Mouse (Mus musculus) limb, embryonic 10.5 days (tissue): Measurements from ENCODE around the gene Wdr31. TPM values are rescaled to one million over a fixed set of nuclear protein-coding genes. Genes with fewer than 3 reads are reported as not detected.

Experiments used
- DNase-seq: peaks from one replicate; pipeline ENCODE4 v3.0.0-alpha.2; 2017; ENCODE audit warnings: low spot score
- H3K27ac ChIP-seq: fragments of 300-500 bp; sonication (generic); 2 replicates; pipeline ENCODE4 v1.5.1; 2016; ENCODE audit warnings: mild to moderate bottlenecking
- H3K27me3 ChIP-seq: fragments of 300-500 bp; sonication (generic); 2 replicates; pipeline ENCODE4 v1.6.1; 2016; ENCODE audit warnings: low read depth, mild to moderate bottlenecking; ENCODE audit not compliant: poor library complexity, severe bottlenecking
- H3K36me3 ChIP-seq: fragments of 300-500 bp; sonication (generic); 2 replicates; pipeline ENCODE4 v1.6.1; 2016; ENCODE audit warnings: mild to moderate bottlenecking, moderate library complexity
- H3K4me1 ChIP-seq: fragments of 300-500 bp; sonication (generic); 2 replicates; pipeline ENCODE4 v1.6.1; 2016
- H3K4me3 ChIP-seq: fragments of 300-500 bp; sonication (generic); 2 replicates; pipeline ENCODE4 v1.5.1; 2016; ENCODE audit warnings: mild to moderate bottlenecking, moderate library complexity
- H3K9me3 ChIP-seq: fragments of 300-500 bp; sonication (generic); replicated peaks from 2 replicates; pipeline ENCODE4 v1.6.1; 2016; ENCODE audit warnings: mild to moderate bottlenecking
- WGBS: fragments of 180-500 bp; shearing (Covaris S2); methylation state at CpG from one replicate; pipeline ENCODE4 v1.1.7; 2016; 5-methylcytosine and 5-hydroxymethylcytosine counted together
- polyA plus RNA-seq: library from polyadenylated mRNA; unstranded; fragments of >200 nt; fragmentation: Nextera tagmentation; extraction: Ambion mirVana; gene quantifications from 2 replicates; pipeline ENCODE4 v1.2.1, GENCODE M21; 2016

The Wdr31 gene
- polyA plus RNA-seq, 1 experiment from 2014 or later = 13.4 TPM

DNA sequence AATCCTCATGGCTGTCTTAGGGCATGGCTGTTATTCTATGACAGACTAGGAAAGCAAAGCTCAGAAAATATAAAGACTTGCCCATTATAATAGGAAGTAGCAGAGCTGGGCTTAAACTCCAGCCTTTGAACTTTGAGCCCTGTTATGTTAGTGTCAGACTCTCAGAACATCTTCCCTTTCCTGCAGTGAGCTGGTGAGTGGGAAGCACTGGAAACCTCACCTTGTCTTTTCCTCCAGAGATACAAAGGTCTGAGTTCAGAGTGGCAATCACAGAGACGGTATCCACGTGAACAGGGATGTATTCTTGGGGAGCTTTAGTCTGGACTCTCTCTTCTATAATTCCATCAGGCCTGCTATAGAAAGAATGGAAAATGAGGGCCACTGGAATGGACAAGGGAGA, 7.6 kb downstream of the Wdr31 start:
- WGBS = 93% methylated on average over 2 of the region's 2 CpGs
- Histone ChIP-seq H3K4me3 (no peak overlapping the region), H3K27me3 (no peaks in the 10 kb centered on the region), H3K36me3 (peaks cover 22% of the 10 kb centered on the region; the same call in 1 of the 2 replicates), H3K27ac (no peak overlapping the region), H3K9me3 (no peaks in the 10 kb centered on the region), H3K4me1 (no peaks in the 10 kb centered on the region)
- DNase-seq = no peak

DNA sequence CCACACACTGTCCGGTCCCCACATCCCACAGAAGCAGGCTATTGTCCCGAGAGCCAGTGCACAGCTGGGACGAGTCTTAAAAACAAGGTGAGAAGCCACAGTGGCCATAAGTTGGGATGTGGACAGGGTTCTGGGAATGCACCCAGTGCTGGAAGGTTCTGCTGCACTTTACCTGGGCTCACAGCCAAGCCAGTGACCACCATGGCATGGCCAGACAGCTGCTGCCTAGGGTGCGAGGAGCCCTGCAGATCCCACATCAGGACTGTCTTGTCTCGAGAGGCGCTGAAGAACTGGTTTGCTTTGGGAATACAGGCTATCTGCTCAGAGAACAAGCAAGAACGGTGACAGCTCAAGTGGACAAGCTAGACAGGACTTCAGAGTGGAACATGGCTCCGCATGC, 10.3 kb downstream of the Wdr31 start:
- Histone ChIP-seq H3K27ac (no peak overlapping the region), H3K9me3 (no peaks in the 10 kb centered on the region), H3K4me3 (no peak overlapping the region), H3K27me3 (no peaks in the 10 kb centered on the region), H3K4me1 (no peaks in the 10 kb centered on the region), H3K36me3 (peaks cover 22% of the 10 kb centered on the region; the same call in 1 of the 2 replicates)
- 93% methylated on average over 8 of the region's 8 CpGs for WGBS
- DNase-seq = no peak

DNA sequence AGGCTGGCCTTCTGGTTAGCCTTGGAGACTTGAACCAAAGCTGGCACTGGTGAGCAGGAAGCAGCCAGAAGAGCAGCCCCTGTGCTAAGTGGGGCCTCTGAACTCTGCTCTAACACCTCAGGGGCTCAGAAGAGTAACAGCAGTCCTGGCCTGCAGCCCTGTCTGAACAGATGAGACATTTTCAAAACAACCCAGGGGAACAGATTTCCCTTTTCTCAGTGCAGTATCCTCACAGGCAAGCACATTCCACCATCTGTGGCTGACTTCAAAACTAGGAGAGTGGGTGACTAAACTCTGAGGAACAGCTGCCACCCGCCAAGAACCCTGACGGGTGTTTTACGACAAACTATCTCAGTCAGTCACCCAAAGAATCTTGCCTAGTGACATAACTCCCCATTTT, 11.6 kb downstream of the Wdr31 start:
- no peaks in the 10 kb centered on the region for H3K4me1 ChIP-seq
- H3K4me3 ChIP-seq = no peak overlapping the region
- no peaks in the 10 kb centered on the region for H3K27me3 ChIP-seq
- H3K27ac ChIP-seq = no peak overlapping the region
- 88% methylated on average over 3 of the region's 3 CpGs for WGBS
- H3K36me3 ChIP-seq = peaks cover 22% of the 10 kb centered on the region; the same call in 1 of the 2 replicates
- H3K9me3 ChIP-seq = no peaks in the 10 kb centered on the region
- no peak for DNase-seq

DNA sequence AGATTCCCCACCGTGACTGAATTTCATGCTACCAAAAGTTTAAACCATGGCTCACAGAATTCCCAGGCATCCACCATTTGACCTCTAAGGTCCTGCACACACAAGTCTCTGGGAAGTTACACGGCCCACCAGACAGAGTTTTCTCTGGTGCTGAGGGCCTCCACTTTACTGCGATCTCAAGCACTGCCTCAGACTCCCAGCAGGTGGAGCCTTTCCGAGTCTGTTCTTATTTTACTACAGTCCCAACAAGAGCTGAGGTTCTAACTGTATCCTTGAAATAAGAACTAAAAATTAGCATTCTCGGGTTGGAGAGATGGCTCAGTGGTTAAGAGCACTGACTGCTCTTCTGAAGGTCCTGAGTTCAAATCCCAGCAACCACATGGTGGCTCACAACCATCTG, 15.7 kb downstream of the Wdr31 start:
- 68% methylated on average over 5 of the region's 5 CpGs for WGBS
- DNase-seq = peak; percentile 45
- H3K27ac ChIP-seq = no peak overlapping the region

DNA sequence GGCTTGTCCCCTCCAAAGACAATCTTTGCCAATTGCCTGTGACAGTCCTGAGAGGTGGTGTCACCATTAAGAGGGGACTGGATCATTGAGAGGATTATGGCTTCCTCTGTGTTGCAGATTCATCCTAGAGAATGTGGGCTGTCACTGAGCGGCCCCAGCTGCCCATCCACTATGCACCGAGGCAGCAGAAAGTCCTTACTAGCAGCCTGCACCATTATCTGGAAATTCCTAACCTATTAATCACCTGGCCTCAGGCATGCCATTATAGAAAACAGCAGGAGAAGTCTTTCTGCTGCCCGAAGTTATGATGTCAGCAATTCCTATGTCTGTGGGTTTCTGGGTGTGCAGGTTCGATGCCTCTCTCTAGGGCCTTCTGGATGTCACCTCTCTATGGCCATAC, 29.7 kb downstream of the Wdr31 start:
- no peaks in the 10 kb centered on the region for H3K27me3 ChIP-seq
- H3K9me3 ChIP-seq = no peaks in the 10 kb centered on the region
- no peak overlapping the region for H3K27ac ChIP-seq
- no peak for DNase-seq
- no peaks in the 10 kb centered on the region for H3K4me1 ChIP-seq
- no peak overlapping the region for H3K4me3 ChIP-seq
- 81% methylated on average over 4 of the region's 4 CpGs for WGBS
- H3K36me3 ChIP-seq = no peaks in the 10 kb centered on the region

More for the DNA sequence above, 15.7 kb downstream of the Wdr31 start:
- no peaks in the 10 kb centered on the region for H3K27me3 ChIP-seq
- H3K9me3 ChIP-seq = no peaks in the 10 kb centered on the region
- H3K4me3 ChIP-seq = no peak overlapping the region
- 0 out of 2 replicates have a peak, but pooled peaks cover 7% of the 10 kb centered on the region for H3K36me3 ChIP-seq
- H3K4me1 ChIP-seq = no peaks in the 10 kb centered on the region

DNA sequence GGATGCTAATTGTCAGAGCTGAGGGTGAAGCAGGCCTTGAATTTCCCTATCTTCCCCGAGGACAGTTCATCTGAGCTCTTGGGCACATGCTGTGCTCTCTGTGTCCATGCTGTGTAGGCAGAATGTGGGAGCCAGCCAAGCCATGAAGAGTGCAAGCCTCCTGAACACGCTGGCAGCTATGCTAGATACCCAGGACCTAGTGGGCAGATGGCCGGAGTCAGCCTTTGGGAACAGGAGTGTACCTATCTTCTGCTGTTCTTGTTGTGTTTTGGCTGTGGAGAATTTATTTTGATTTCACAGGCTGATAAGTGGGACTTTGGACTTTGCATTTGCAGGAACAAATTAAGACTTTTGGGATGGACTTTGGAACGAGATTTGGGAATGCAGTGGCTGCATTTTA, 30.2 kb downstream of the Wdr31 start:
- 82% methylated on average over 4 of the region's 4 CpGs for WGBS
- DNase-seq = no peak
- no peaks in the 10 kb centered on the region for H3K36me3 ChIP-seq
- no peak overlapping the region for H3K27ac ChIP-seq
- H3K9me3 ChIP-seq = no peaks in the 10 kb centered on the region
- no peaks in the 10 kb centered on the region for H3K27me3 ChIP-seq
- H3K4me1 ChIP-seq = no peaks in the 10 kb centered on the region
- H3K4me3 ChIP-seq = no peak overlapping the region

DNA sequence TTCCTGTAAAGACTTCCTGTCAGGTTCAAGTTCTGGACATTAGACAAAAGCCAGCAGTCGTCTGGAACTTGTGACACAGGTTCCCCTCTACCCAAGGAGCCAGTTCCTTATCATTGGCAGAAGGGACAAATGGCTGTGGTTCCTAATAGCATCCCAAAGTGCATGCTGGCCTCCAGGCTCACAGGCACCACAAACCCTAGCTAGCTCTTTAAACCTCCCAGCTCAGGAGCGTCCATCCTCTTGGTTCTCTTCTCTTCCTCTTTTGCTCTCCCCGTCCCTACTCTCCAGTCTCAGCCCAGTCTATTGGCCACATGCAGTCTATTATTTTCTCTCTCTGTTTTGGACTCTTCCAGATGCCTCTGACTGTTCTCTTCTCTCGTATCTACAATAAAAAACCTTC, 30.9 kb downstream of the Wdr31 start:
- Histone ChIP-seq H3K36me3 (no peaks in the 10 kb centered on the region), H3K4me3 (no peak overlapping the region), H3K9me3 (no peaks in the 10 kb centered on the region), H3K27ac (no peak overlapping the region), H3K4me1 (no peaks in the 10 kb centered on the region), H3K27me3 (no peaks in the 10 kb centered on the region)
- WGBS = 77% methylated on average over 4 of the region's 4 CpGs
- no peak for DNase-seq

DNA sequence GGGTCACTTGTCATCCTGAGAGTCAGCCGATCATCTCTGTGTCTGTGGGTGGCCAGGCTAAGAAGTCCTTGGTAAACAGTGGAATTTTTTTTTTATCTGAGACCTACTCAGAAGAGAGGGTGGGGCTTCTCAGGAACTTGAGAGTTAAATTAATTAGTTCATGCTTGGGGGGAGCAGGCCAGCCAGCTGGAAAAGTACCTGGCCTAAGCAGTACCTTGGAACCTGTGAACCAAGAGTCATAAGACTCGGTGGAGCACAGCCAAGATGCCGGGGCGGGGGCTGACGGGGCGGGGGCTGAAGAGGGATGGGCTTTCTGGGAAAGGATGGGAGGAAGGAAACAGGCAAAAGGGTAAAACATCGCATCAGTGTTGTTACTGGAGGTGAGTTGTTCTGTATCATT, 32.8 kb downstream of the Wdr31 start:
- WGBS = 82% methylated on average over 7 of the region's 7 CpGs
- H3K4me3 ChIP-seq = no peak overlapping the region

DNA sequence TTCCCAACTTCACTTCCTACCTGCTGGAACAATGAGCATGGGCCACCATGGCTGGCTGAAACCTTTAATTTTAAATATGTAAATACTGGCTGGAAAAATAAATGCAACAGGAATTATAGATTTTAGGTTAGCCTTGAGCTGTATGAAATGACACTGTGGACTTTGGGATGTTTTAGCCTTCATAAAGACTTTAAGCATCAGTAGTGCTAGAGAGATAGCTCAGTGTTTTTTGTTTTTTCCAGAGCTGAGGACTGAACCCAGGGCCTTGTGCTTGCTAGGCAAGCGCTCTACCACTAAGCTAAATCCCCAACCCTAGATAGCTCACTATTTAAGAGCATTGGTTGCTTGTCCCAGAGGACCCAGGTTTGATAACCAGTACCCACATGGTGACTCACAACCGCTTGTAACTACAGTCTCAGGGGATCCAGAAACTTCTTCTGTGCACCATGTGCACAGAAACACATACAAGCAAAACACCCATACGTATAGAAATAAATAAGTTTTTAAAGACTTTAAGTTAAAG, 33.4 kb downstream of the Wdr31 start:
- Histone ChIP-seq H3K27ac (no peak overlapping the region), H3K9me3 (no peaks in the 10 kb centered on the region), H3K4me1 (no peaks in the 10 kb centered on the region), H3K36me3 (no peaks in the 10 kb centered on the region), H3K27me3 (no peaks in the 10 kb centered on the region), H3K4me3 (no peak overlapping the region)
- no peak for DNase-seq
- WGBS = 95% methylated on average over 3 of the region's 3 CpGs

More for the DNA sequence above, 32.8 kb downstream of the Wdr31 start:
- no peaks in the 10 kb centered on the region for H3K27me3 ChIP-seq
- no peak for DNase-seq
- H3K4me1 ChIP-seq = no peaks in the 10 kb centered on the region
- H3K9me3 ChIP-seq = no peaks in the 10 kb centered on the region
- H3K36me3 ChIP-seq = no peaks in the 10 kb centered on the region
- no peak overlapping the region for H3K27ac ChIP-seq

DNA sequence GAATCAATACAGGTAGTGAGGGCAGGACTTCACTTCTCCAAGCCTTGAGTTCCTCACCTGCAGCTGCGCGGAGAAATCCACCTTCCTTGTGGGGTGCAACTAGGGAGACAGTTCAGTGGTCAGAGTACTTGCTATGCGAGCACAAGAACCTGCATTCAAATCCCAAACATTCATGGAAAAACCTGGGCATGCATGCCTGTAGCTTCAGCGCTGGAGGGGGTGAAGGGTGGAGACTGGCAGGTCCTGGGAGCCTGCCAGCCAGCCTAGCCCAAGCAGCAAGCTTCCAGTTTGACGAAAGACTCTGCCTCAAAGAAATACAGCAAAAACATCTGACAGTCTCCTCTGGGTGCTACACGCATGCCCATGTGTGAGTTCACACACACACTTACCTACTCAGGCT, 35.6 kb downstream of the Wdr31 start, which contains the start of gene Rnf183:
Rnf183 (minus strand) TSS at position 172 of the 400 bp plus-strand sequence.
- no peak for DNase-seq
- Histone ChIP-seq H3K9me3 (no peaks in the 10 kb centered on the region), H3K27me3 (no peaks in the 10 kb centered on the region), H3K27ac (no peak within 1 kb of the TSS), H3K4me3 (no peak within 1 kb of the TSS), H3K36me3 (no peaks in the 10 kb centered on the region), H3K4me1 (no peaks in the 10 kb centered on the region)
- 89% methylated on average over 6 of the region's 6 CpGs for WGBS

DNA sequence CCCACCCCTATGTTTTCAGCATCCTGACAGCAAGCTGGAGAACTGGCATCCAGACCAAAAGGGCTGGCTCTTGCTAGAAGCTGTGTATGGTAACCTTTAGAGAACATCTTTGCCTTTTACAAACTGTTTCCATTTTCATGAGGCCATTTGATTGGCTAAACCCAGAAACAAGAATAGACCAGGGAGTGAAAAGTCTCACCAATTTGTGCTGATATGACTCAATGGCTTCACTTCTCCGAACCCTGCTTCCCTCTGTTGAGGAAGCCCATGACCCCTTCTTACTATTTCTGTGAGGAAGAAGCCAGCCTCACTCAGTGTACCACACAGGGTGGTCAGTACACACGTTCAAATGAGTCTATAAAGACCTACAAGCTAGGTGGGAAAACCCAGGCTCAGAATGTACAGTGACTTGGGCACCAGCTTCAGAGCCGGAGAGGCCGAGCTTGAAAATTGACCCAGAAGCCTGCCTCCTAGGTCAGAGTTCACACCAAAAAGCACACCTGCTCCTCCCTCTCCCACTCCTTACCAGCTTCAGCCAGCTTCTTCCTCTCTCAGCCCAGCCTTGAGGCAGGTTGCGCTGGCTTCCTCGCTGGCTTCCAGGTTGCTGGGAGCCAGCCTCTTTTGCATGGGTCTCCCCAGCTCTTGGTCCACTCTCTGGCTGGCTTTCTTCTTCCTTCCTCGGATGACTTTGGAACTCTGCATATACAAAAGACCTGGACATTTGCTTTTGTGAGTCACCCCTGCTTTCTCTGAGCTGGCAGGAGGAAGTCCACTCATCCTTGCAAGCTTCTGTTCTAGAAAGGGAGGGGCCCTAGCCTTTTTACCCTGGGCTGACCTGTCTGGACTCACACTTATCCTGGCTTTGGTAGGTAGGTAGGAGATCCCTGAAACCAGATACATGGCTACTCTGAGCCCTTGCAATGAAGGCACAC, 36.5 kb downstream of the Wdr31 start:
- no peak for DNase-seq
- Histone ChIP-seq H3K27me3 (no peaks in the 10 kb centered on the region), H3K4me3 (no peak overlapping the region), H3K9me3 (no peaks in the 10 kb centered on the region), H3K36me3 (no peaks in the 10 kb centered on the region), H3K4me1 (0 out of 2 replicates have a peak, but pooled peaks cover under 1% of the 10 kb centered on the region), H3K27ac (no peak overlapping the region)
- WGBS = 78% methylated on average over 7 of the region's 7 CpGs

DNA sequence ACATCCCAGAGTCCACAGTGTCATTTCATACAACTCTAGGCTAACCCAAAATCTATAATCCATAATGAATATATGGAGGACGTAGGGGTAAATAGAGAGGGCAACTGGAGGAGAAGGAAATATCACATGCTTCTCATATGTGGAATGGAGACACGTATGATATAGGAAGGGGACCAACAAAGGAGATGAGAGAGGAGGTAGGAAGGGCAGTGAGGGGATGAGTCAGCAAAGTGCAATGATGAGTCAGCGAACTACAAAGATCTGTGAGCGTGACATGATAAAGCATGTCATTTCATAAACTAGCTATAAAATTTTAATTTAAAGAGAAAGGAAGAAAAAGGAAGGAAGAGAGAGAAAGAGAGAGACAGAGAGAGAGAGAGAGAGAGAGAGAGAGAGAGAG, 39.2 kb downstream of the Wdr31 start:
- H3K4me1 ChIP-seq = 0 out of 2 replicates have a peak, but pooled peaks cover 2% of the 10 kb centered on the region
- H3K27ac ChIP-seq = no peak overlapping the region
- no peaks in the 10 kb centered on the region for H3K36me3 ChIP-seq
- no peaks in the 10 kb centered on the region for H3K9me3 ChIP-seq
- no peak for DNase-seq
- no peak overlapping the region for H3K4me3 ChIP-seq
- 83% methylated on average over 4 of the region's 4 CpGs for WGBS
- no peaks in the 10 kb centered on the region for H3K27me3 ChIP-seq

DNA sequence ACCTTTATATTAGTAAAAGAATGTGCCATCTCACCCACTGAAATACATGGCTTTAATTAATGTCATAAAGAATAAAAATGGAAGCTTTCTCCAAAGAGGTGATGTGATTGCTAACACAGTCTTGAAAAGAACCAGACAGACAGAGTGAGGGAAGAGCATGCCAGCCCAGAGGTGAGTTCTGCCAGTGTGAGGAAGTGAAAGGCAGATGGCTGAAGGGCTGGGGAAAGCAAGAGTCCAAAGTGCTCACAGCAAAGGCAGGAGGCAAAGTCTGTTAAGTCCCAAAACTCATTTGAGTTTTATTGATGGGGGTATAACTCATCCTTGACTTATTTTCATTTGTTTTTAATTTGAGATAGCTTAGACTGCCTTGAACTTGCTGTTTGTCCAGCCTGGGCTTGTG, 40.0 kb downstream of the Wdr31 start:
- no peaks in the 10 kb centered on the region for H3K9me3 ChIP-seq
- DNase-seq = no peak
- H3K4me3 ChIP-seq = no peak overlapping the region
- no peaks in the 10 kb centered on the region for H3K27me3 ChIP-seq
- peaks cover 5% of the 10 kb centered on the region for H3K36me3 ChIP-seq
- no peak overlapping the region for H3K27ac ChIP-seq
- H3K4me1 ChIP-seq = 0 out of 2 replicates have a peak, but pooled peaks cover 2% of the 10 kb centered on the region
